Mouse (Mus musculus): Measurements from ENCODE around the gene Arhgap15.

DNA sequence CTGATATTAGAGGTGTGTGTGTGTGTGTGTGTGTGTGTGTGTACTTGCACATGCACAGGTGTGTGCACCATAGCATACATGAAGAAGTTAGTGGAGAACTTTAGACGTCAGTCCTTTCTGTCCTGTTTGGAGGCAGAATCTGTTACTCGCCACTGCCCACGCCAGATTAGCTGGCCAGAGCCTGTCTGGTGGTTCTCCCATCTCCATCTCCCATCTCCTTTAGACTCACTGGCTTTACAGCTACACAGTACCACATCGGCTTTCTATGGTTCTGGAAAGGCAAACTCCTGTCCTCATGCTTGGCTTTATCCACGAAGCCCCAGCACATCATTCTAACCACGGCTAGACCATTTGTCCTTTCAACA, 608.2 kb downstream of the Arhgap15 start:
- TF ChIP-seq POLR2A (IDR thresholded peaks at IDR 0.05; ENCODE audit: borderline replicate concordance, extremely low read depth, insufficient read depth, insufficient read length, poor library complexity, severe bottlenecking), result no peak
- no peak for TF ChIP-seq CTCF (IDR thresholded peaks at IDR 0.05; ENCODE audit: borderline replicate concordance, extremely low read depth, insufficient read depth, insufficient read length)
